In genomic region chr13:41779603-41780180, GRCm38 (mm10) we compare ENCODE assay signal across 28 mouse cellular contexts.
DNase-seq lines count a peak whose midpoint lies in the region; ATAC-seq lines count a peak whose summit lies in the region.
"Had no signal": no experiment of that assay in that cellular context is flagged by ENCODE, and none has a peak within 500 bp of the region (broad histone marks: within the 10 kb centered on the region; RNA-seq: fewer than 3 reads in every experiment).

No protein-coding gene starts in this region.

- H3K27ac ChIP-seq in hindbrain, embryonic 15.5 days (replicated peaks), result 0 out of 2 replicates have a peak overlapping the region, but pooled peaks have one; percentile 18
- no peak overlapping the region for H3K27ac ChIP-seq in hindbrain, embryonic 11.5 days (ENCODE audit: low read depth, low read length)
- no peak overlapping the region for H3K27ac ChIP-seq in neural tube, embryonic 12.5 days
- H3K27ac ChIP-seq in neural tube, embryonic 13.5 days (replicated peaks), result peak overlapping the region; percentile 52
- H3K27ac ChIP-seq in heart, embryonic 10.5 days, result no peak overlapping the region
- H3K27ac ChIP-seq: embryonic facial prominence, embryonic 10.5 days; embryonic facial prominence, embryonic 15.5 days; forebrain, embryonic 12.5 days; heart, embryonic 15.5 days; kidney, postnatal 0 days; liver, embryonic 12.5 days; midbrain, embryonic 12.5 days had no signal

- DNase-seq in hindbrain, embryonic 11.5 days (ENCODE audit: low spot score), result no peak
- no peak for DNase-seq in neural tube, embryonic 10.5 days (ENCODE audit: extremely low spot score, low spot score)
- DNase-seq in heart, embryonic 10.5 days (ENCODE audit: low spot score), result no peak
- no peak for DNase-seq in right cerebral cortex, adult 18-20 months
- DNase-seq: adrenal gland, adult 2 months; adrenal gland, postnatal 36 days; B cell, adult 2 months; cerebellum, adult 8-10 months; cerebellum, postnatal 25 days; gastrocnemius, postnatal 14 days; kidney, adult 11 months; layer of hippocampus, postnatal 36 days; left cerebral cortex, postnatal 4 days; liver, postnatal 0 days; lung, postnatal 36 days; right cerebral cortex, postnatal 4 days; thymus, postnatal 4 days had no signal

- no peaks in the 10 kb centered on the region for H3K27me3 ChIP-seq in hindbrain, embryonic 15.5 days
- no peaks in the 10 kb centered on the region for H3K27me3 ChIP-seq in hindbrain, embryonic 11.5 days (ENCODE audit: control insufficient read depth, insufficient read depth, low read length)
- no peaks in the 10 kb centered on the region for H3K27me3 ChIP-seq in neural tube, embryonic 12.5 days (replicated peaks)
- H3K27me3 ChIP-seq in neural tube, embryonic 13.5 days, result no peaks in the 10 kb centered on the region
- no peaks in the 10 kb centered on the region for H3K27me3 ChIP-seq in heart, embryonic 10.5 days (ENCODE audit: insufficient read depth, poor library complexity, severe bottlenecking)
- H3K27me3 ChIP-seq: embryonic facial prominence, embryonic 15.5 days; forebrain, embryonic 12.5 days; heart, embryonic 15.5 days; liver, embryonic 12.5 days; midbrain, embryonic 12.5 days had no signal

- H3K9ac ChIP-seq in hindbrain, embryonic 15.5 days, result no peak overlapping the region
- no peak overlapping the region for H3K9ac ChIP-seq in hindbrain, embryonic 11.5 days (ENCODE audit: low read depth, low read length)
- H3K9ac ChIP-seq in neural tube, embryonic 12.5 days, result no peak overlapping the region
- no peak overlapping the region for H3K9ac ChIP-seq in neural tube, embryonic 13.5 days
- H3K9ac ChIP-seq: embryonic facial prominence, embryonic 15.5 days; forebrain, embryonic 12.5 days; heart, embryonic 15.5 days; liver, embryonic 12.5 days; liver, postnatal 0 days; midbrain, embryonic 12.5 days had no signal

- no peaks in the 10 kb centered on the region for H3K36me3 ChIP-seq in hindbrain, embryonic 15.5 days
- no peaks in the 10 kb centered on the region for H3K36me3 ChIP-seq in hindbrain, embryonic 11.5 days (ENCODE audit: control insufficient read depth, insufficient read depth, low read length)
- no peaks in the 10 kb centered on the region for H3K36me3 ChIP-seq in neural tube, embryonic 12.5 days
- H3K36me3 ChIP-seq in neural tube, embryonic 13.5 days, result no peaks in the 10 kb centered on the region
- no peaks in the 10 kb centered on the region for H3K36me3 ChIP-seq in heart, embryonic 10.5 days
- H3K36me3 ChIP-seq: embryonic facial prominence, embryonic 10.5 days; embryonic facial prominence, embryonic 15.5 days; forebrain, embryonic 12.5 days; heart, embryonic 15.5 days; liver, embryonic 12.5 days; midbrain, embryonic 12.5 days had no signal

- 62% methylated on average over 9 of the region's 9 CpGs for WGBS in hindbrain, embryonic 15.5 days
- WGBS in hindbrain, embryonic 11.5 days, result 77% methylated on average over 9 of the region's 9 CpGs
- WGBS in neural tube, embryonic 12.5 days, result 42% methylated on average over 9 of the region's 9 CpGs
- 44% methylated on average over 9 of the region's 9 CpGs for WGBS in neural tube, embryonic 13.5 days
- 85% methylated on average over 9 of the region's 9 CpGs for WGBS in heart, embryonic 10.5 days

- ATAC-seq in hindbrain, embryonic 15.5 days (ENCODE audit: low FRiP score, low read depth), result peak; percentile 11; the same call in 1 of the 2 replicates
- ATAC-seq in hindbrain, embryonic 11.5 days (ENCODE audit: low FRiP score), result no peak
- ATAC-seq in neural tube, embryonic 12.5 days (ENCODE audit: low FRiP score, low read depth), result 0 out of 2 replicates have a peak, but pooled peaks have one; percentile 63
- ATAC-seq in neural tube, embryonic 13.5 days (ENCODE audit: low read depth), result peak; percentile 54; the same call in 1 of the 2 replicates
- ATAC-seq: activated CD4-positive, CD25-positive, alpha-beta regulatory T cell, adult 4 months; liver, embryonic 12.5 days; liver, postnatal 0 days had no signal

- no peak overlapping the region for H3K4me3 ChIP-seq in hindbrain, embryonic 15.5 days
- H3K4me3 ChIP-seq in hindbrain, embryonic 11.5 days (ENCODE audit: low read depth, low read length), result no peak overlapping the region
- H3K4me3 ChIP-seq in neural tube, embryonic 12.5 days, result no peak overlapping the region
- H3K4me3 ChIP-seq in neural tube, embryonic 13.5 days, result no peak overlapping the region
- H3K4me3 ChIP-seq in heart, embryonic 10.5 days, result no peak overlapping the region
- H3K4me3 ChIP-seq: embryonic facial prominence, embryonic 10.5 days; embryonic facial prominence, embryonic 15.5 days; forebrain, embryonic 12.5 days; heart, embryonic 15.5 days; liver, embryonic 12.5 days; midbrain, embryonic 12.5 days had no signal

- H3K4me1 ChIP-seq in hindbrain, embryonic 15.5 days (replicated peaks), result no peaks in the 10 kb centered on the region
- no peaks in the 10 kb centered on the region for H3K4me1 ChIP-seq in hindbrain, embryonic 11.5 days (replicated peaks; ENCODE audit: control insufficient read depth, insufficient read depth, low read length)
- H3K4me1 ChIP-seq in neural tube, embryonic 12.5 days, result no peaks in the 10 kb centered on the region
- H3K4me1 ChIP-seq in neural tube, embryonic 13.5 days (replicated peaks), result peaks cover 17% of the 10 kb centered on the region
- no peaks in the 10 kb centered on the region for H3K4me1 ChIP-seq in heart, embryonic 10.5 days
- H3K4me1 ChIP-seq: embryonic facial prominence, embryonic 10.5 days; embryonic facial prominence, embryonic 15.5 days; heart, embryonic 15.5 days; liver, embryonic 12.5 days; midbrain, embryonic 12.5 days had no signal

- no peaks in the 10 kb centered on the region for H3K9me3 ChIP-seq in hindbrain, embryonic 15.5 days
- no peaks in the 10 kb centered on the region for H3K9me3 ChIP-seq in hindbrain, embryonic 11.5 days (ENCODE audit: control insufficient read depth, low read length)
- H3K9me3 ChIP-seq in neural tube, embryonic 12.5 days, result no peaks in the 10 kb centered on the region
- H3K9me3 ChIP-seq in neural tube, embryonic 13.5 days, result no peaks in the 10 kb centered on the region
- H3K9me3 ChIP-seq in heart, embryonic 10.5 days, result no peaks in the 10 kb centered on the region
- H3K9me3 ChIP-seq: embryonic facial prominence, embryonic 10.5 days; embryonic facial prominence, embryonic 15.5 days; forebrain, embryonic 12.5 days; heart, embryonic 15.5 days; liver, embryonic 12.5 days; midbrain, embryonic 12.5 days had no signal

- no peak overlapping the region for H3K4me2 ChIP-seq in hindbrain, embryonic 15.5 days
- H3K4me2 ChIP-seq in hindbrain, embryonic 11.5 days (replicated peaks; ENCODE audit: low read depth, low read length), result no peak overlapping the region
- H3K4me2 ChIP-seq in neural tube, embryonic 12.5 days (replicated peaks), result no peak overlapping the region
- no peak overlapping the region for H3K4me2 ChIP-seq in neural tube, embryonic 13.5 days
- H3K4me2 ChIP-seq: embryonic facial prominence, embryonic 15.5 days; forebrain, embryonic 12.5 days; heart, embryonic 15.5 days; liver, embryonic 12.5 days; midbrain, embryonic 12.5 days had no signal

Comparison
In these comparisons a context has a peak if more than half of its experiments do, and no peak if none do; other contexts are left out.
1. H3K27ac ChIP-seq: peak in hindbrain, embryonic 15.5 days (single experiment) and neural tube, embryonic 13.5 days (single experiment); none in hindbrain, embryonic 11.5 days (single experiment), neural tube, embryonic 12.5 days (single experiment) and heart, embryonic 10.5 days (single experiment).